Mouse (Mus musculus): ENCODE data around the gene Wwc1. TPM values are rescaled to one million over a fixed set of nuclear protein-coding genes. Genes with fewer than 3 reads are reported as not detected.

The Wwc1 gene
- polyA plus RNA-seq, 1 experiment from 2014 or later, result 2.0 TPM

GRCm38 (mm10) chr11:35916466-35917185 is 63.7 kb downstream of the Wwc1 start:
- no peaks in the 10 kb centered on the region for H3K36me3 ChIP-seq (replicated peaks)
- 61% methylated on average over 8 of the region's 8 CpGs for WGBS (ENCODE audit: insufficient replicate concordance)
- no peaks in the 10 kb centered on the region for H3K9me3 ChIP-seq (replicated peaks)
- H3K27ac ChIP-seq (replicated peaks), result no peak overlapping the region
- no peaks in the 10 kb centered on the region for H3K27me3 ChIP-seq
- no peak overlapping the region for H3K4me2 ChIP-seq
- 0 out of 2 replicates have a peak, but pooled peaks cover 9% of the 10 kb centered on the region for H3K4me1 ChIP-seq (replicated peaks)
- no peak overlapping the region for H3K9ac ChIP-seq
- H3K4me3 ChIP-seq (replicated peaks), result no peak overlapping the region
- ATAC-seq (ENCODE audit: insufficient read depth), result 0 out of 2 replicates have a peak, but pooled peaks have one; percentile 25

DNA sequence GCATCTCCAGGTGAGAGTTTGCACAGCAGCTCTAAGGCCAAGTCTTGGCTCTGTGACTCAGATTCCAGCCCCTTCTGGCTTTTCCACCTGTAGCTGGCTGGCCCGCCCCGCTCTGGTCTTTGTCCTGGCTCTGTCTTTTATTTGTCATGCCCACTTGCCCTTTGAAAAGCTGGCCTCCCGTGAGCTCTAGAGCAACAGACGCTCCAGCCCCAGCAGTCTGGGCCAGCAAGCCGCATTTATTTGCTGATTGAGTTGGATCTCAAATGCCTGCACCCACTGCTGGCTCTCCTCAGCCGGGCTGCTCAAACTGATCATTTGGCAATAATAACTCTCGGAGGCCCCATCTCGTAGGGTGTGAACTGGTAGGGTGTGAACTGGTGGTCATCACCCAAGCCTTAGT is 64.8 kb downstream of the Wwc1 start:
- Histone ChIP-seq H3K4me2 (no peak overlapping the region), H3K27me3 (no peaks in the 10 kb centered on the region), H3K36me3 (replicated peaks) (no peaks in the 10 kb centered on the region), H3K4me3 (replicated peaks) (no peak overlapping the region), H3K4me1 (replicated peaks) (0 out of 2 replicates have a peak, but pooled peaks cover 9% of the 10 kb centered on the region), H3K27ac (replicated peaks) (no peak overlapping the region), H3K9me3 (replicated peaks) (no peaks in the 10 kb centered on the region), H3K9ac (no peak overlapping the region)
- no peak for ATAC-seq (ENCODE audit: insufficient read depth)
- 58% methylated on average over 8 of the region's 8 CpGs for WGBS (ENCODE audit: insufficient replicate concordance)

DNA sequence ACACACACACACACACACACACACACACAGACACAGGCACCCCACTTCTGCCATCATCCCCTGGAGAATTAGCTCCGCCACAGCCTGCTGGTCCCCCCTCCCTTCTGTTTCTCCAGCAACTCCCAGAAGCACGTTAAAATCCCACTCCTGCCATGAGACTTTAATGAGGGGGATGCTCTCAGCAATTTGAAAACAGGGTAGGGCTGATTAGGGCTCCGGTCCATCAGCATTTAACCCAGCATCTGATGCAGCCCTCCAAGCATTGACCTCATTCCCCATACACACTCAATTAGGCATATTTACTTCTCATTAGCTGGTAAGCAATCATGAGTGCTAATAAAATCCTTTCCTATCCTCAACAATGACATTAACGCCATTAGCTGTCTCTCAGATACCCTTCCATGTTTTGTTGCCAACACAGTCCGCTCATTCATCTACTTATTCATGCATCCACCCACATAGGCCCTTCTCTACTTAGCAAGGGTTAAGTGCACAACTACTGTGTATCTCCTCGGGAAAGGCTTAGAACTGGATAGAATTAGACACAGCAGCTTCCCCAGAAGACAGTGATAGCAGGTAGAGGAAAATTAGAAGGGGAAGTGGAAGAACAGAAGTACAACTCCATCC is 66.8 kb downstream of the Wwc1 start:
- ATAC-seq (ENCODE audit: insufficient read depth), result no peak
- H3K27ac ChIP-seq (replicated peaks), result no peak overlapping the region
- 0 out of 2 replicates have a peak, but pooled peaks cover 4% of the 10 kb centered on the region for H3K4me1 ChIP-seq (replicated peaks)
- H3K4me2 ChIP-seq, result no peak overlapping the region
- no peak overlapping the region for H3K9ac ChIP-seq
- H3K36me3 ChIP-seq (replicated peaks), result 0 out of 2 replicates have a peak, but pooled peaks cover 3% of the 10 kb centered on the region
- no peaks in the 10 kb centered on the region for H3K9me3 ChIP-seq (replicated peaks)
- no peaks in the 10 kb centered on the region for H3K27me3 ChIP-seq
- H3K4me3 ChIP-seq (replicated peaks), result no peak overlapping the region
- WGBS (ENCODE audit: insufficient replicate concordance), result 54% methylated on average over 6 of the region's 6 CpGs

DNA sequence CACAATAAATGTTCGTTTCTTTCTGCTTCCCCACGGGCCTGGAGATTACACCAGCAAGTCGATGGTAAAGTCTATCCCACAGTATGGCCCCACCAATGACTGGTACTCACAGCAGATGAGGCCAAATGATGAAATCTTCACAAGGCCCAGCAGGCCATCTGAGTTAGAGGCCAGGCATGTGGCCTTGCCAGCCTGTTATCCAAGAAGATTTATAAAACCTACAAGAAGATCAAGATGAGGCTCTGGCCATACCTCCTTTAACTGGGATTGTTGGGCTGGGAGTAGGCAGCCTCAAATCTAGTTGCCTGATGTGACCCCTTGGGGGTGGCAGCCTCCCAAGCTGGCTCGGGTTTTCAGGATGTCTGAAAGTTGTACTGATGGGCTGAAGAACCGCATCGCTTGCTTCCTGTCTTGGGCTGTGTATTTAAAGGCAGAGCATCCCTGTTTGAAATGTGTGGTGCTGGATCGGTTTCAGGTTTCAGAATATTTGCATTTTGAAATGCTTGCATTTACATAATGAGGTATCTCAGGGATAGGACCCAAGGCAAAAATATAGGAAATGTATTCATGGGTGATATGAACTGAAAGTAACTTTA is 75.3 kb downstream of the Wwc1 start:
- Histone ChIP-seq H3K36me3 (replicated peaks) (peaks cover 6% of the 10 kb centered on the region; the same call in 1 of the 2 replicates), H3K27me3 (no peaks in the 10 kb centered on the region), H3K9ac (no peak overlapping the region), H3K4me3 (replicated peaks) (no peak overlapping the region), H3K4me2 (no peak overlapping the region), H3K27ac (replicated peaks) (no peak overlapping the region), H3K4me1 (replicated peaks) (no peaks in the 10 kb centered on the region), H3K9me3 (replicated peaks) (no peaks in the 10 kb centered on the region)
- ATAC-seq (ENCODE audit: insufficient read depth), result no peak
- WGBS (ENCODE audit: insufficient replicate concordance), result 61% methylated on average over 7 of the region's 7 CpGs

DNA sequence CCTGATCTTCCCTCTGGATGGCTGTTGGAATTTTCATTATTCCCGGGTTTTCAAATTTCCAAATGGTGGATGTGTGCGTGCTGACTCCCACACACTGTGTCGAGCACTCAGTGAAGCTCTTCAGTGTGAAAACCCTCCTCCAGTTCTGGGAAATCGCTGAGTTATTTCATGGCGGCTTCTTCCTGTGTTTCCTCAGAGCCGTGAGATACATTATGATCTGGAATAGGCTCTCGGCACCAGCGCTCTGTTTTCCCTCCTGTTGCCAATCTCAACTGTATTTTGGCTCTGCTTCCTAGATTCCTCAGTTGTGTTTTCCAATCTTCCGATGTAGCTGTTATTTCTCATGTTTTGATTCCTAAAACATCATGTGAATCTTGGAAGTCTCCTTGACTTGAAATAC is 77.2 kb downstream of the Wwc1 start:
- Histone ChIP-seq H3K9ac (no peak overlapping the region), H3K4me1 (replicated peaks) (no peaks in the 10 kb centered on the region), H3K36me3 (replicated peaks) (no peaks in the 10 kb centered on the region), H3K27ac (replicated peaks) (no peak overlapping the region), H3K27me3 (no peaks in the 10 kb centered on the region), H3K9me3 (replicated peaks) (no peaks in the 10 kb centered on the region), H3K4me3 (replicated peaks) (no peak overlapping the region), H3K4me2 (no peak overlapping the region)
- ATAC-seq (ENCODE audit: insufficient read depth), result no peak
- WGBS (ENCODE audit: insufficient replicate concordance), result 59% methylated on average over 9 of the region's 9 CpGs

GRCm38 (mm10) chr11:35899946-35900345 is 80.4 kb downstream of the Wwc1 start:
- no peaks in the 10 kb centered on the region for H3K4me1 ChIP-seq (replicated peaks)
- H3K4me3 ChIP-seq (replicated peaks), result no peak overlapping the region
- ATAC-seq (ENCODE audit: insufficient read depth), result no peak
- H3K9me3 ChIP-seq (replicated peaks), result no peaks in the 10 kb centered on the region
- no peaks in the 10 kb centered on the region for H3K27me3 ChIP-seq
- H3K27ac ChIP-seq (replicated peaks), result no peak overlapping the region
- H3K4me2 ChIP-seq, result no peak overlapping the region
- WGBS (ENCODE audit: insufficient replicate concordance), result 22% methylated on average over 9 of the region's 9 CpGs
- no peak overlapping the region for H3K9ac ChIP-seq
- no peaks in the 10 kb centered on the region for H3K36me3 ChIP-seq (replicated peaks)

- Histone ChIP-seq H3K4me1 (replicated peaks) (no peaks in the 10 kb centered on the region), H3K36me3 (replicated peaks) (no peaks in the 10 kb centered on the region), H3K27ac (replicated peaks) (no peak overlapping the region), H3K4me3 (replicated peaks) (no peak overlapping the region), H3K9me3 (replicated peaks) (no peaks in the 10 kb centered on the region), H3K9ac (no peak overlapping the region), H3K4me2 (no peak overlapping the region), H3K27me3 (no peaks in the 10 kb centered on the region)
- 46% methylated on average over 4 of the region's 4 CpGs for WGBS (ENCODE audit: insufficient replicate concordance)
- no peak for ATAC-seq (ENCODE audit: insufficient read depth)
These were observed 86.9 kb downstream of the Wwc1 start for GRCm38 (mm10) chr11:35893454-35893853.

- H3K27me3 ChIP-seq, result no peaks in the 10 kb centered on the region
- no peaks in the 10 kb centered on the region for H3K4me1 ChIP-seq (replicated peaks)
- no peak overlapping the region for H3K4me2 ChIP-seq
- 38% methylated on average over 10 of the region's 10 CpGs for WGBS (ENCODE audit: insufficient replicate concordance)
- H3K9ac ChIP-seq, result no peak overlapping the region
- H3K27ac ChIP-seq (replicated peaks), result no peak overlapping the region
- H3K36me3 ChIP-seq (replicated peaks), result no peaks in the 10 kb centered on the region
- no peak overlapping the region for H3K4me3 ChIP-seq (replicated peaks)
- no peak for ATAC-seq (ENCODE audit: insufficient read depth)
- no peaks in the 10 kb centered on the region for H3K9me3 ChIP-seq (replicated peaks)
These were observed 87.3 kb downstream of the Wwc1 start for GRCm38 (mm10) chr11:35893018-35893421.

DNA sequence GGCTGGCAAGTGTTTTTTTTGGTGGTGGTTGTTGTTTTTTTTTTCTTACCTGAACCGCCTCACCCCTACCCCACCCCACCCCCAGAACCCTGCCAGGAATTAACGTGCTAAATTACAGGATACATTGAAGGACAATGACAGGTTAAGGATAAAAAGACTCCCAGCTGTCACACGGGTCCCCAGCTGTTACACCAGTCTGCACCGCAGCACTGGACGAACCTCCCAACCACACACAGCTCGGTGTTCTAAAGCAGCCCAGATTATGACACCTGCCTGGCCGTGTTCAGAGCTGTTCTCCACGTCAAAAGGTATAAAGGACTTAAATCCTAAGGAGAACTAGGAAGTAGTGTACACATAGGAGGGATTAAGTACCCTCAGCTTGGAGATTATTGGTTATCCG is 88.0 kb downstream of the Wwc1 start:
- Histone ChIP-seq H3K4me1 (replicated peaks) (no peaks in the 10 kb centered on the region), H3K9me3 (replicated peaks) (no peaks in the 10 kb centered on the region), H3K27ac (replicated peaks) (no peak overlapping the region), H3K27me3 (no peaks in the 10 kb centered on the region), H3K36me3 (replicated peaks) (no peaks in the 10 kb centered on the region), H3K9ac (no peak overlapping the region), H3K4me3 (replicated peaks) (no peak overlapping the region), H3K4me2 (no peak overlapping the region)
- 61% methylated on average over 9 of the region's 9 CpGs for WGBS (ENCODE audit: insufficient replicate concordance)
- no peak for ATAC-seq (ENCODE audit: insufficient read depth)

- WGBS (ENCODE audit: insufficient replicate concordance), result 71% methylated on average over 8 of the region's 8 CpGs
- no peak overlapping the region for H3K4me2 ChIP-seq
- H3K4me1 ChIP-seq (replicated peaks), result no peaks in the 10 kb centered on the region
- no peaks in the 10 kb centered on the region for H3K36me3 ChIP-seq (replicated peaks)
- no peak for ATAC-seq (ENCODE audit: insufficient read depth)
- H3K9ac ChIP-seq, result no peak overlapping the region
- H3K4me3 ChIP-seq (replicated peaks), result no peak overlapping the region
- H3K9me3 ChIP-seq (replicated peaks), result no peaks in the 10 kb centered on the region
- no peaks in the 10 kb centered on the region for H3K27me3 ChIP-seq
- H3K27ac ChIP-seq (replicated peaks), result no peak overlapping the region
These were observed 91.5 kb downstream of the Wwc1 start for GRCm38 (mm10) chr11:35888790-35889189.

DNA sequence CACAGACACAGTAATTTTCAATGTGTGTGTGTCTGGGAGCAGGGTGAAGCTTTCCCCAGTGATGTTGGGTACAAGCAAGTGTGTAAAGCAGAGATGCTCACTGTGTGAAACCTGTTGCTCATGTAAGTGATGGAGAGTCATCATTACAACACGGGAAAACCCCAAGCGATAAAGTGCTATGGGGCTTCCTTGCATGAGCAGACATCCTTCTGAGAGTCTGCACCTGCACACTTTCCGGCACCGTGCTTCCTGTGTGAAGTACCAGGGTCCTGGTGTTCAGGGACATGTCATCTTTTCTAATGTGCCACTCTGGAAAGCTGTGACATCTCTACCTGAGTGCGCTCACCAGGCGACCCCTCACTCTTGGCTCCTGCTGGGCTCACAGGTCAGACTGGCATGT is 97.5 kb downstream of the Wwc1 start:
- H3K4me2 ChIP-seq, result no peak overlapping the region
- H3K36me3 ChIP-seq (replicated peaks), result no peaks in the 10 kb centered on the region
- H3K4me1 ChIP-seq (replicated peaks), result no peaks in the 10 kb centered on the region
- H3K4me3 ChIP-seq (replicated peaks), result no peak overlapping the region
- no peaks in the 10 kb centered on the region for H3K27me3 ChIP-seq
- ATAC-seq (ENCODE audit: insufficient read depth), result no peak
- H3K9ac ChIP-seq, result no peak overlapping the region
- 71% methylated on average over 6 of the region's 6 CpGs for WGBS (ENCODE audit: insufficient replicate concordance)
- no peak overlapping the region for H3K27ac ChIP-seq (replicated peaks)
- H3K9me3 ChIP-seq (replicated peaks), result no peaks in the 10 kb centered on the region

All from liver, embryonic 15.5 days (tissue).